Mouse (Mus musculus): ENCODE results near the gene Tacr2.

The Tacr2 gene

GRCm38 (mm10) chr10:62252000-62252488, at the start of gene Tacr2:
Gene Tacr2 (plus strand): TSS chr10:62252438.
- no peak for DNase-seq (ENCODE audit: low read depth, low spot score)

GRCm38 (mm10) chr10:62202574-62202973, 49.7 kb upstream of the Tacr2 start:
- DNase-seq (ENCODE audit: low read depth, low spot score), result no peak

GRCm38 (mm10) chr10:62208241-62208896, 43.9 kb upstream of the Tacr2 start:
- DNase-seq (ENCODE audit: low read depth, low spot score), result no peak

GRCm38 (mm10) chr10:62211310-62211709, 40.9 kb upstream of the Tacr2 start:
- DNase-seq (ENCODE audit: low read depth, low spot score), result no peak

GRCm38 (mm10) chr10:62215169-62215616, 37.0 kb upstream of the Tacr2 start:
- no peak for DNase-seq (ENCODE audit: low read depth, low spot score)

- no peak for DNase-seq (ENCODE audit: low read depth, low spot score)
Observed at GRCm38 (mm10) chr10:62215633-62216032, 36.6 kb upstream of the Tacr2 start.

- DNase-seq (ENCODE audit: low read depth, low spot score), result no peak
Observed at GRCm38 (mm10) chr10:62216595-62216994, 35.6 kb upstream of the Tacr2 start.

- no peak for DNase-seq (ENCODE audit: low read depth, low spot score)
Observed at GRCm38 (mm10) chr10:62217196-62217595, 35.0 kb upstream of the Tacr2 start.

GRCm38 (mm10) chr10:62218044-62218788, 34.0 kb upstream of the Tacr2 start:
- no peak for DNase-seq (ENCODE audit: low read depth, low spot score)

- no peak for DNase-seq (ENCODE audit: low read depth, low spot score)
Observed at GRCm38 (mm10) chr10:62218789-62219172, 33.5 kb upstream of the Tacr2 start.

- DNase-seq (ENCODE audit: low read depth, low spot score), result no peak
Observed at GRCm38 (mm10) chr10:62220732-62221514, 31.3 kb upstream of the Tacr2 start.

- DNase-seq (ENCODE audit: low read depth, low spot score), result no peak
Observed at GRCm38 (mm10) chr10:62221647-62222046, 30.6 kb upstream of the Tacr2 start.

GRCm38 (mm10) chr10:62222777-62223176, 29.5 kb upstream of the Tacr2 start:
- DNase-seq (ENCODE audit: low read depth, low spot score), result no peak

- no peak for DNase-seq (ENCODE audit: low read depth, low spot score)
Observed at GRCm38 (mm10) chr10:62224231-62224630, 28.0 kb upstream of the Tacr2 start.

GRCm38 (mm10) chr10:62225839-62226238, 26.4 kb upstream of the Tacr2 start:
- DNase-seq (ENCODE audit: low read depth, low spot score), result no peak

- no peak for DNase-seq (ENCODE audit: low read depth, low spot score)
Observed at GRCm38 (mm10) chr10:62228126-62228525, 24.1 kb upstream of the Tacr2 start.

- no peak for DNase-seq (ENCODE audit: low read depth, low spot score)
Observed at GRCm38 (mm10) chr10:62230708-62231394, 21.4 kb upstream of the Tacr2 start, which contains the start of gene Tspan15. Gene Tspan15 (minus strand): TSS chr10:62231251.

GRCm38 (mm10) chr10:62231395-62231732, 20.9 kb upstream of the Tacr2 start:
- no peak for DNase-seq (ENCODE audit: low read depth, low spot score)

GRCm38 (mm10) chr10:62231811-62232210, 20.4 kb upstream of the Tacr2 start:
- no peak for DNase-seq (ENCODE audit: low read depth, low spot score)

- no peak for DNase-seq (ENCODE audit: low read depth, low spot score)
Observed at GRCm38 (mm10) chr10:62236165-62236564, 16.1 kb upstream of the Tacr2 start.

- DNase-seq (ENCODE audit: low read depth, low spot score), result no peak
Observed at GRCm38 (mm10) chr10:62237205-62237604, 15.0 kb upstream of the Tacr2 start.

- no peak for DNase-seq (ENCODE audit: low read depth, low spot score)
Observed at GRCm38 (mm10) chr10:62238688-62239087, 13.6 kb upstream of the Tacr2 start.
